Mouse (Mus musculus) CD4-positive helper T cell, adult 2 months (primary cell): ENCODE results near the gene Cytip.
A peak's percentile ranks its signal among the peaks of the same experiment; 100 is the strongest.
"Not testable (repeated sequence)": the region's sequence is repeated elsewhere in the genome, so short reads cannot be mapped to it uniquely, and the experiment has no call there.

ENCODE experiments used
- DNase-seq: peaks from one replicate; pipeline ENCODE4 v3.0.0-alpha.2; 2012; ENCODE audit warnings: low read depth, missing footprints, low spot score

The Cytip gene

GRCm38 (mm10) chr2:58107887-58108286, 87.4 kb downstream of the Cytip start:
- not testable (repeated sequence) for DNase-seq

DNA sequence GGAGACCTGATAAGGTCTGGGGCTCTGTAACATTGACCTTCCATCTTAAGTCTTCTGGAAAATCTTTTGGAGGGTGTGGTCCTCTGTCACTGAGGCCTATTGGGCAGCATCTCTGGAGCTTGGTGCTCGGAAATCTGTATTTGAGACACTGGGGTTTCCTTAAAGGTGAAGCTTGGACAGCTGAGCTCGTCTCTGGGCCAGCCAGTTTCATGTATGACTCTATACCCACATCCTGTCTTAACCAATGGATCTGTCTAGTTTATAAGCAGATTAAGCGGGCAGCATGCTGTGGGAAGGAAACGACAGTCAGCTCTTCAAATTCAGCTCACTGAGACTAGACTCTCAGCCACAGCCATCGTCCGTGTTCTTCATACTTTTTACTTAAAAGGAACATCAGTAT, 88.3 kb downstream of the Cytip start:
- peak; percentile 64 for DNase-seq

GRCm38 (mm10) chr2:58094818-58095217, 100.5 kb downstream of the Cytip start:
- DNase-seq, result no peak

GRCm38 (mm10) chr2:58086420-58086819, 108.9 kb downstream of the Cytip start:
- no peak for DNase-seq

GRCm38 (mm10) chr2:58079849-58080248, 115.5 kb downstream of the Cytip start:
- DNase-seq, result no peak
